Mouse (Mus musculus) urinary bladder, adult 2 months (tissue): ENCODE data around the gene Gm11983. TPM values are rescaled to one million over a fixed set of nuclear protein-coding genes. Genes with fewer than 3 reads are reported as not detected.

Source experiments
- polyA plus RNA-seq: library from polyadenylated mRNA; depleted of rRNA; stranded (reverse); fragments of >200 nt; gene quantifications from 2 replicates; pipeline ENCODE4 v1.2.3, GENCODE M21; 2012; rRNA removed

Gene Gm11983
- polyA plus RNA-seq, 1 experiment = not detected

Other genes with a start within 250 kb of the Gm11983 start
- 19.1 and 24.0 TPM in 2 replicates for gene Nacad, start 231.6 kb downstream of the Gm11983 start, polyA plus RNA-seq
- 41.5 and 50.3 TPM in 2 replicates for gene Tbrg4, start 211.6 kb downstream of the Gm11983 start, polyA plus RNA-seq
- not detected in 2 replicates for gene Wap, start 199.0 kb downstream of the Gm11983 start, polyA plus RNA-seq
- 2.3 and 2.5 TPM in 2 replicates for gene Ramp3, start 179.1 kb downstream of the Gm11983 start, polyA plus RNA-seq
- gene Adcy1, start 225.8 kb upstream of the Gm11983 start, polyA plus RNA-seq = 2.0 and 2.9 TPM in 2 replicates